Mouse (Mus musculus) urinary bladder, postnatal 36 days (tissue): ENCODE data around the gene Fbxo41.
"Not testable (repeated sequence)": the region's sequence is repeated elsewhere in the genome, so short reads cannot be mapped to it uniquely, and the experiment has no call there.

Source experiments
- DNase-seq, 2 experiments: peaks; one replicate each; pipeline ENCODE4 v3.0.0; 2022; ENCODE audit warnings: low spot score in 2 of 2, mixed read lengths in 1 of 2

Gene Fbxo41

GRCm38 (mm10) chr6:85491606-85492005 lies 11.2 kb downstream of the Fbxo41 start:
- no peak for DNase-seq

GRCm38 (mm10) chr6:85490252-85490651 lies 12.5 kb downstream of the Fbxo41 start:
- no peak for DNase-seq

- DNase-seq: no peak
Observed at GRCm38 (mm10) chr6:85489717-85490116, 13.1 kb downstream of the Fbxo41 start.

GRCm38 (mm10) chr6:85488510-85488909 lies 14.3 kb downstream of the Fbxo41 start:
- DNase-seq: no peak

- no peak for DNase-seq
Observed at GRCm38 (mm10) chr6:85485738-85486137, 17.1 kb downstream of the Fbxo41 start.

GRCm38 (mm10) chr6:85483843-85484721 lies 18.7 kb downstream of the Fbxo41 start:
- DNase-seq: no peak

- DNase-seq: no peak
Observed at GRCm38 (mm10) chr6:85480685-85481084, 22.1 kb downstream of the Fbxo41 start.

GRCm38 (mm10) chr6:85479979-85480378 lies 22.8 kb downstream of the Fbxo41 start:
- no peak for DNase-seq

- DNase-seq: no peak
Observed at GRCm38 (mm10) chr6:85478416-85478815, 24.4 kb downstream of the Fbxo41 start.

- DNase-seq: no peak
Observed at GRCm38 (mm10) chr6:85477366-85477917, 25.4 kb downstream of the Fbxo41 start.

- no peak for DNase-seq
Observed at GRCm38 (mm10) chr6:85475581-85475980, 27.2 kb downstream of the Fbxo41 start.

GRCm38 (mm10) chr6:85472542-85472941 lies 30.3 kb downstream of the Fbxo41 start:
- no peak for DNase-seq

GRCm38 (mm10) chr6:85471962-85472361 lies 30.8 kb downstream of the Fbxo41 start:
- no peak for DNase-seq

GRCm38 (mm10) chr6:85469660-85470430 lies 32.9 kb downstream of the Fbxo41 start:
- DNase-seq: no peak

- no peak for DNase-seq
Observed at GRCm38 (mm10) chr6:85465381-85465780, 37.4 kb downstream of the Fbxo41 start.

GRCm38 (mm10) chr6:85459621-85460020 lies 43.2 kb downstream of the Fbxo41 start:
- DNase-seq: no peak

- peak in 1 of 2 experiments; percentile 7 for DNase-seq
Observed at GRCm38 (mm10) chr6:85452816-85453215, 50.0 kb downstream of the Fbxo41 start.

- no peak for DNase-seq
Observed at GRCm38 (mm10) chr6:85452411-85452665, 50.5 kb downstream of the Fbxo41 start.

GRCm38 (mm10) chr6:85451664-85452410 lies 51.0 kb downstream of the Fbxo41 start, which contains the start of gene Pradc1:
Gene Pradc1 (minus strand): TSS chr6:85451970.
- DNase-seq: peak; percentile 97 to 98

GRCm38 (mm10) chr6:85450697-85451663 lies 51.8 kb downstream of the Fbxo41 start, which contains the start of gene Cct7:
Gene Cct7 (plus strand): TSS chr6:85451514.
- peak; percentile 96 to 99 for DNase-seq

- DNase-seq: not testable (repeated sequence)
Observed at GRCm38 (mm10) chr6:85450140-85450539, 52.7 kb downstream of the Fbxo41 start.
